Mouse (Mus musculus) liver, embryonic 16.5 days (tissue): ENCODE results near the gene Selenbp1. TPM values are rescaled to one million over a fixed set of nuclear protein-coding genes. Genes with fewer than 3 reads are reported as not detected.

Experiments
- ATAC-seq: fragments of 200-750 bp; cut with Nextera tagmentation; 2 replicates; pipeline ENCODE4 v1.8.0; 2017; ENCODE audit warnings: low read depth, mild to moderate bottlenecking, moderate number of reproducible peaks, moderate library complexity
- H3K27ac ChIP-seq: fragments of 300-500 bp; sonication (generic); 2 replicates; pipeline ENCODE4 v1.5.1; 2014; ENCODE audit warnings: mild to moderate bottlenecking, low read length
- H3K27me3 ChIP-seq: fragments of 300-500 bp; sonication (generic); 2 replicates; pipeline ENCODE4 v1.6.1; 2014; ENCODE audit warnings: low read depth, low read length, mixed read lengths; ENCODE audit not compliant: control insufficient read depth, insufficient read depth
- H3K36me3 ChIP-seq: fragments of 300-500 bp; sonication (generic); 2 replicates; pipeline ENCODE4 v1.6.1; 2014; ENCODE audit warnings: mild to moderate bottlenecking; ENCODE audit not compliant: control insufficient read depth, insufficient read depth
- H3K4me1 ChIP-seq: fragments of 300-500 bp; sonication (generic); 2 replicates; pipeline ENCODE4 v1.6.1; 2014; ENCODE audit warnings: low read depth, low read length, mixed read lengths; ENCODE audit not compliant: control insufficient read depth
- H3K4me2 ChIP-seq: fragments of 300-500 bp; sonication (generic); 2 replicates; pipeline ENCODE4 v1.6.1; 2014; ENCODE audit warnings: low read depth, low read length, mixed read lengths
- H3K4me3 ChIP-seq: fragments of 300-500 bp; sonication (generic); 2 replicates; pipeline ENCODE4 v1.5.1; 2014; ENCODE audit warnings: low read depth, mild to moderate bottlenecking, low read length
- H3K9ac ChIP-seq: fragments of 300-500 bp; sonication (generic); 2 replicates; pipeline ENCODE4 v1.6.1; 2014; ENCODE audit warnings: low read depth, low read length
- H3K9me3 ChIP-seq: fragments of 300-500 bp; sonication (generic); replicated peaks from 2 replicates; pipeline ENCODE4 v1.6.1; 2016; ENCODE audit warnings: low read length; ENCODE audit not compliant: control insufficient read depth
- WGBS: fragments of 180-500 bp; shearing (Covaris S2); extraction: QIAGEN DNeasy Blood & Tissue Kit; methylation state at CpG from one replicate; pipeline ENCODE4 v1.1.7; 2014; ENCODE audit not compliant: insufficient replicate concordance; 5-methylcytosine and 5-hydroxymethylcytosine counted together
- polyA plus RNA-seq: library from polyadenylated mRNA; unstranded; fragments of >200 nt; fragmentation: Nextera tagmentation; extraction: Ambion mirVana; gene quantifications from 2 replicates; pipeline ENCODE4 v1.2.1, GENCODE M21; 2015

Selenbp1 gene
- polyA plus RNA-seq, 1 experiment from 2014 or later = 163 TPM

DNA sequence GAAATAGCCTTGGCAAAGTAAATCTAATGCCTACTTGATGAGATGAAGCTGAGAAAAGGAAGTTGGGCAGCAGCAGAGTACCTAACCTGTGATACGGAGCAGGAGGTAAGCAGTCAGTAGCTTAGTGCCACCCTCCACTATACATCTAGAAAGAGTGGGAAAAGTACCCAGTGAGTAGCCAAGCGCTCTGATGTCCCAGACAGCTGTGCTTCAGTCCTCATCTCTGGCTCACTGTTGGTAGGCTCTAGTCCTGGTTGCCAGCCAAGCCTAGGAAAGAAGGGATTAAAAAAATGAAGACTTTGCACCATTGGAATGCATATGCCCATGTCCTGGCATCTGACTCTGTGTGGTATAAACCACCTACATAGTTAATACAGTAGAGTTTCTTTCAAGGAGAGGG lies 52.7 kb downstream of the Selenbp1 start:
- 85% methylated on average over 2 of the region's 2 CpGs for WGBS
- Histone ChIP-seq H3K27me3 (no peaks in the 10 kb centered on the region), H3K9me3 (no peaks in the 10 kb centered on the region), H3K9ac (no peak overlapping the region), H3K4me2 (no peak overlapping the region), H3K36me3 (peaks cover 14% of the 10 kb centered on the region), H3K4me3 (no peak overlapping the region), H3K27ac (no peak overlapping the region), H3K4me1 (peaks cover 24% of the 10 kb centered on the region)
- ATAC-seq = no peak

DNA sequence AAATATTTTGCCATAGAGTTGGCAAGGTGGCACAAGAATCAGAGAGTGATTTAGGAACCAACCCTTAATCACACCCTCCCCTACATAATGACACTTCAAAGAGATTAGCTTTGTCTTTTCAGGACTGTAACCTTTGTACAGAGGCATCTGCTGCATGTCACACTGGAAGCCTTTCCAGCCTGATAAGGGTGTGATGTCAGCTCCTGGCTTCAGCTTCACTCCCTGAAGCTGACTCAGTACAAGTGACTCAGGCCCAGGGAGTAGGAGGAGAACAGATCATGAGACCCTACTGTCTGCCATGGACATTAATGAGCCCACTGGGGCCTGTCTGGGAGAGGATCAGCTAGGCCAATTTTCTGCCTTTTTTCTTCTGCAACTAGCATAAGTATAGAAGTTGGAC lies 54.7 kb downstream of the Selenbp1 start:
- Histone ChIP-seq H3K27me3 (no peaks in the 10 kb centered on the region), H3K4me2 (no peak overlapping the region), H3K9me3 (no peaks in the 10 kb centered on the region), H3K4me1 (peaks cover 24% of the 10 kb centered on the region), H3K36me3 (peaks cover 15% of the 10 kb centered on the region), H3K27ac (no peak overlapping the region), H3K9ac (no peak overlapping the region), H3K4me3 (no peak overlapping the region)
- peak; percentile 79 for ATAC-seq

DNA sequence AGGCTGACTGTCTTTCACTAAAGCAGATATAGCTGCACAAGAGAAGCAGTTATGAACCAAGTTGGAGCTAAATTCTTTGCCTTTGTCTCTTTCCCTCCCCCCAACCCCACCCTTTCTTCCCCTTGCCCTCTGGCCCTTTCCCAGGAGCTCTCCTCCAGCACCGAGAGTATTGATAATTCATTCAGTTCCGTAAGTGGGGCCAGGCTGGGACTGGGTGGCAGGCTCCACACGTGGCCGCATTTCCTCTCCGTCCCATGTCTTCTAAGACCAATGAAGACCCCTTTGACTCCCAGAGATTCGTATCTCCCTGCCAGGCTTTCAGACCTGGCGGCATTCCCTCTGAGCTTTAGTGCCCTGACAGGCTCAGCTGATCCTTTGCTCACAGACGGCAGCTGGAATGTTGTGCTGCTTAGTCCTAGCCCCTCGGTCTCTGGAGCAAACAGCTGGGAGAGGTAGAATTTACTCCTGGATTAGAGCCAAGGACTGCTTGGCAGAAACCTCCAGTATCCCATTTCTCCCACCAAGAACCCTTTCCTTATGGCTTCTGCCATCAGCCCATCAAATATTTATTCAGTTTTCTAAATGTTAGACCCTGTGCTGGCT lies 56.4 kb downstream of the Selenbp1 start:
- no peak for ATAC-seq
- H3K4me3 ChIP-seq = no peak overlapping the region
- H3K36me3 ChIP-seq = peaks cover 14% of the 10 kb centered on the region
- H3K4me1 ChIP-seq = peaks cover 24% of the 10 kb centered on the region
- 74% methylated on average over 9 of the region's 9 CpGs for WGBS
- no peaks in the 10 kb centered on the region for H3K27me3 ChIP-seq
- no peak overlapping the region for H3K9ac ChIP-seq
- H3K4me2 ChIP-seq = no peak overlapping the region
- H3K27ac ChIP-seq = 0 out of 2 replicates have a peak overlapping the region, but pooled peaks have one; percentile 7
- no peaks in the 10 kb centered on the region for H3K9me3 ChIP-seq

Other genes starting within 250 kb of the Selenbp1 start
- 93.0 and 115 TPM in 2 replicates for gene Selenbp2, start 239.5 kb upstream of the Selenbp1 start, polyA plus RNA-seq
- gene Cgn, start 146.6 kb upstream of the Selenbp1 start, polyA plus RNA-seq = 13.0 and 15.6 TPM in 2 replicates
- 2.4 and 3.4 TPM in 2 replicates for gene Pogz, start 95.5 kb upstream of the Selenbp1 start, polyA plus RNA-seq
- 138 and 157 TPM in 2 replicates for gene Psmb4, start 46.1 kb upstream of the Selenbp1 start, polyA plus RNA-seq
- 1.2 TPM in 2 replicates for gene Rfx5, start 21.0 kb downstream of the Selenbp1 start, polyA plus RNA-seq
- gene Pi4kb, start 41.7 kb downstream of the Selenbp1 start, polyA plus RNA-seq = 7.8 and 11.6 TPM in 2 replicates
- gene Zfp687, start 82.4 kb downstream of the Selenbp1 start, polyA plus RNA-seq = 6.2 and 6.8 TPM in 2 replicates
- 146 and 154 TPM in 2 replicates for gene Psmd4, start 109.6 kb downstream of the Selenbp1 start, polyA plus RNA-seq
- 8.5 and 8.9 TPM in 2 replicates for gene Pip5k1a, start 173.9 kb downstream of the Selenbp1 start, polyA plus RNA-seq
- 29.6 and 33.4 TPM in 2 replicates for gene Vps72, start 178.0 kb downstream of the Selenbp1 start, polyA plus RNA-seq
- gene Tmod4, start 191.4 kb downstream of the Selenbp1 start, polyA plus RNA-seq = 0.83 and 1.2 TPM in 2 replicates
- 24.7 and 25.5 TPM in 2 replicates for gene Scnm1, start 201.0 kb downstream of the Selenbp1 start, polyA plus RNA-seq
- 7.5 and 7.8 TPM in 2 replicates for gene Lysmd1, start 201.0 kb downstream of the Selenbp1 start, polyA plus RNA-seq
- 9.3 and 9.6 TPM in 2 replicates for gene Tnfaip8l2, start 209.3 kb downstream of the Selenbp1 start, polyA plus RNA-seq
- gene Sema6c, start 227.4 kb downstream of the Selenbp1 start, polyA plus RNA-seq = 0.19 and 0.20 TPM in 2 replicates